Mouse (Mus musculus) mesoderm, embryonic 11.5 days (tissue): ENCODE results near the gene Psmd9.

Experiments used
- DNase-seq: peaks from one replicate; pipeline ENCODE4 v3.0.0-alpha.2; 2012; ENCODE audit warnings: low read depth, low spot score

The Psmd9 gene

GRCm38 (mm10) chr5:123296972-123297754 is 128.0 kb downstream of the Psmd9 start:
- no peak for DNase-seq

- DNase-seq, result no peak
Observed at GRCm38 (mm10) chr5:123297830-123298229, 128.6 kb downstream of the Psmd9 start.

- no peak for DNase-seq
Observed at GRCm38 (mm10) chr5:123298526-123298925, 129.3 kb downstream of the Psmd9 start.
